Mouse (Mus musculus) T-cell, adult 2 months (primary cell): ENCODE data around the gene Eif5a.
"Not testable (repeated sequence)": the region's sequence is repeated elsewhere in the genome, so short reads cannot be mapped to it uniquely, and the experiment has no call there.

Source experiments
- DNase-seq: peaks from one replicate; pipeline ENCODE4 v3.0.0; 2022; ENCODE audit warnings: low spot score

Gene Eif5a

GRCm38 (mm10) chr11:69922012-69922756, 426 bp upstream of the Eif5a start:
- DNase-seq, result no peak

- peak; percentile 15 for DNase-seq
These were observed 1.3 kb downstream of the Eif5a start for GRCm38 (mm10) chr11:69920266-69921031.

- DNase-seq, result peak; percentile 82
These were observed 2.0 kb downstream of the Eif5a start for GRCm38 (mm10) chr11:69919661-69920265.

- DNase-seq, result no peak
These were observed 2.7 kb downstream of the Eif5a start for GRCm38 (mm10) chr11:69919053-69919452.

- no peak for DNase-seq
These were observed 3.6 kb downstream of the Eif5a start for GRCm38 (mm10) chr11:69918118-69918517.

- DNase-seq, result no peak
These were observed 4.3 kb downstream of the Eif5a start for GRCm38 (mm10) chr11:69917379-69917948.

GRCm38 (mm10) chr11:69916652-69917378, 4.9 kb downstream of the Eif5a start:
- DNase-seq, result not testable (repeated sequence)

- peak; percentile 18 for DNase-seq
These were observed 5.8 kb downstream of the Eif5a start for GRCm38 (mm10) chr11:69915667-69916627.

GRCm38 (mm10) chr11:69914917-69915430, 6.8 kb downstream of the Eif5a start:
- no peak for DNase-seq

- DNase-seq, result no peak
These were observed 7.4 kb downstream of the Eif5a start for GRCm38 (mm10) chr11:69914372-69914764.

GRCm38 (mm10) chr11:69913554-69914371, 8.0 kb downstream of the Eif5a start, which contains the start of gene Gps2:
TSS of gene Gps2 (plus strand) at chr11:69913888.
- DNase-seq, result peak; percentile 90

GRCm38 (mm10) chr11:69912716-69913530, 8.8 kb downstream of the Eif5a start:
- DNase-seq, result no peak

GRCm38 (mm10) chr11:69911701-69912100, 10.1 kb downstream of the Eif5a start:
- no peak for DNase-seq

GRCm38 (mm10) chr11:69910781-69911560, 10.8 kb downstream of the Eif5a start:
- no peak for DNase-seq

GRCm38 (mm10) chr11:69910177-69910576, 11.6 kb downstream of the Eif5a start:
- DNase-seq, result no peak

- no peak for DNase-seq
These were observed 12.6 kb downstream of the Eif5a start for GRCm38 (mm10) chr11:69909174-69909573.

- DNase-seq, result no peak
These were observed 13.1 kb downstream of the Eif5a start for GRCm38 (mm10) chr11:69908645-69909044.

GRCm38 (mm10) chr11:69904311-69904710, 17.4 kb downstream of the Eif5a start:
- no peak for DNase-seq
